Mouse (Mus musculus) adrenal gland, postnatal 36 days (tissue): ENCODE measurements around the gene Brca2. TPM values are rescaled to one million over a fixed set of nuclear protein-coding genes. Genes with fewer than 3 reads are reported as not detected.
"Not testable (repeated sequence)": the region's sequence is repeated elsewhere in the genome, so short reads cannot be mapped to it uniquely, and the experiment has no call there.

Experiments used
- DNase-seq, 2 experiments: peaks; one replicate each; pipeline ENCODE4 v3.0.0; 2021; ENCODE audit warnings: mixed read lengths in 1 of 2
- long read RNA-seq, 2 experiments: library from polyadenylated mRNA; stranded (forward); transcript quantifications; one replicate each; pipeline ENCODE4 v2.0.0; 2021; ENCODE audit warnings: borderline sequencing depth in 2 of 2
- total RNA-seq, 2 experiments: library from RNA; stranded (reverse); gene quantifications; 2 replicates each; pipeline ENCODE4 v1.2.3; 2021

Gene Brca2
- total RNA-seq, result 1 to 10 TPM; 5.4 to 6.0 TPM
- long read RNA-seq, experiment 1, result 0 reads
- long read RNA-seq, experiment 2, partial matches to known transcripts, result 1 of 1 reads
- long read RNA-seq, experiment 2, other reads (novel, unspliced or antisense), result 0 of 1 reads

DNA sequence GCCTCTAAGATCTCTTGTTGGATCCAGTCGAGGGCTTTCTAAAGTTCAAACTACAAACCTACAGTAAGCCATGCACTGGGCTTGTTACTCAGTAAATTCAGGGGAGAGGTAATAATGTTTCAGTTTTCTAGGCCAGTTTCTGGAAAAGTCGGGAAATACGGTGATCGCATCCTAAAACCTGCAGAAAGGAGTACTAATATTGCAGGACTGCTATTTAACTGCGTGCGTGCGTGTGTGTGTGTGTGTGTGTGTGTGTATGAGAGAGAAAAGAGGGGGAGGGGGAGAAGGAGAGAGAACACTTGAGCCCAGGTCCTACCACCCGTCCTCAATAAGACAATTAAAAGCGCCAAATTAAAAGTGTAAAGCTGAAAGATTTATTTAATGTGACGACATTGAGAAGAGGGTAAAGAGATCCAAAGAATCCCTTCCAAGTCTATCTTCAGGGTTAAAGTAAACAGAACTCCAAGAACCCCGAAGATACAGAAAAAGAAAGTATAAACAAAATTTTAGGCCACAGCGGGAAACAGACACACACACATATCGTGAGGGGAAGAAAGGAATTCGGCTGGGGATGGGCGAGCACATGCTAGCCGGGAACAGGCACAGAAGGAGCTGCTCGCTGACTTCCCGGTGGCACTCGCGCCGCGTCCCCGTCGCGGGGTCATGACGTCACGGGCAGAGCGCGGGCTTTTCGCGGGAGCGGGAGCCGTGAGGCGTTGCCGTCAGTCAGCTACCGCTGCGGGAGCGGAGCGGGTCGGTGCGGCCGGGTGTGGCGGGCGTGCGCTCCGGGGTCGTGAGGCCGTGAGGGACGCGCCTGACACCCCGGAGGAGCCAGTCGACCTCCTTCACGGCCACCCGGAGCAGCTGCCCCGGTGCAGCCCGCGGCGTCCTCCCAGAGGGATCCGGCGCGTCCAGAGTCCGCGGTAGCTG lies at the start of gene Brca2:
TSS of gene Brca2 (plus strand) at position 694 of the 930 bp plus-strand sequence.
- peak; percentile 94 to 96 for DNase-seq

DNA sequence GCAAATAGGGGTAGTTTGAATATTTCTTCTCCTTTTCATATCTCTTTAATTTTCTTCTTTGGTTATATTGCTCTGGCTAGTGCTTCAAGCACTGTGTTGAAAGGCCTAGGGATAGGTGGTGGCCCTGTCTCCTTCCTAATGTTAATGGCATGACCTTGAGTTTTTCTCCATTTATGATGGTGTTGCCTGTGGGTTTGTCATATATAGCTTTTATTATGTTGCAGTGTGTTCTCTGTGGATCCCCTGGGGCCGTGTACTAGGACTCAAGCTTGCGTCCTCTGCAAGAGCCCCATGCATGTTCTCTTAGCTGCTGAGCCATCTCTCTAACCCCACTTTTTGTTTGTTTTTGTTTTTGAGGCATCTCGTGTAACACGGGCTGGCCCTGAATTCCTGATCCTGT lies 45.1 kb upstream of the Brca2 start:
- DNase-seq, result no peak

GRCm38 (mm10) chr5:150478612-150479011 lies 43.8 kb upstream of the Brca2 start:
- DNase-seq, result no peak

- DNase-seq, result peak in 1 of 2 experiments; percentile 42
Measured at GRCm38 (mm10) chr5:150485198-150485597, 37.2 kb upstream of the Brca2 start.

DNA sequence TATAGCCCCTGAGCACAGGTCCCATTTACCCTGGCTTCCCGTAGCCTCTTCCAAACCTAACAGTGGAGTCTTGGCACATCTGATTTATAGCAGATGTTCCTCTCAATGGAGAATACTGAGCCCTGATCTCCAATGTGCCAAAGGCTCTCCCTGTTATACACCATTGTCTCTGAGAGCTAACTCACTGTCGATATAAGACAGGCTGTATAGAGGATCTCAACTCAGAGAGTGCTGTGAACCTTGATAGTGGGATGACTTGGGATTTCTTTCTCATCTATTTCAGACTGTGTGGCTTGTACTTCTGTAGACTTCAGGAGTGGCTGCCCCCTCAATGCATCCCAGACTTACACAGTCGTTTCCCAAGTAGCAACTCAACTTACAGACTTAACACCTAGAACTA lies 32.1 kb upstream of the Brca2 start:
- no peak for DNase-seq

DNA sequence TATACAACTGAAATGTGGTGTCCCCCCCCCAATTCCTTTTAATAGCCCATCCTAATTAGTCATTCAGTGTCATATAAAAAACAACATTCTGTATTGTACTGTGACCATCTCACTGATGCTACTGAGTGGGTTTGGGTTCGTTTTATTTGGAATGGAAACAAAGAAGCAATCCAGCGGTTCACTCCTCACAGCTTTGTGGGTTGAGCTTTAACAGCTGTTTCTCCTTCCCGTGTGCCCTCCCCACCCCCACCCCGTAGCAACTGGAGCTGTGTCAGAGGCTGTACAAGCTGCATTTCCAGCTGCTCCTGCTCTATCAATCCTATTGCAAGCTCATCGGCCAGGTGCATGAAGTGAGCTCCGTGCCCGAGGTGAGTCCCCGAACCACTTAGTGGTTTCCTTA lies 31.6 kb upstream of the Brca2 start:
- DNase-seq, result no peak

DNA sequence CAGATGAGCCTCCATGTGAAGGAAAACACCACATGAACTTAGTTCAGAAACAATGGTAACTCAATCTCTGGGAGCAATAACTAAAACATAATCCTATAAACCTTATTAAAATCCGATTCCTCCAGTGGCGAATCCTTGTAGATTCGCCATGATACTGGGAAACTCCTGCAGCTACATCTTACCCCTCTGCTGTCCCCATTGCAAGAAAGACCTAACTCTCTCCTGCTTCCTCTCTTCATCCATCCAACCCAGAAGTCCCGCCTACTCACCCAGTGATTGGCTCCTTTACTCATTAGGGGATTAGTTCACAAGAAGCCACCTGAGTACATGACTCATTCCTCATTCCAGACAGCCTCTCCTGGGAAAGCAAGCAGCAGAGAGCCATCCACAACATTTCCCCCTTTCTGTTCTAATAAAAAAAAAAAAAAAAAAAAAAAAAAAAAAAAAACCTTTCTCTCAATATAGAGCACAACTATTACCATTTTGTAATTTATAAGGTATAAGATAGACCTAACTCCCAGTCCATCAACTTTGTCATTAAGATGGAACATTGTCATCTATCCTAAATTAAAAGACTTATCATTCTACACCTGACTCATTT lies 30.8 kb upstream of the Brca2 start:
- DNase-seq, result not testable (repeated sequence)

DNA sequence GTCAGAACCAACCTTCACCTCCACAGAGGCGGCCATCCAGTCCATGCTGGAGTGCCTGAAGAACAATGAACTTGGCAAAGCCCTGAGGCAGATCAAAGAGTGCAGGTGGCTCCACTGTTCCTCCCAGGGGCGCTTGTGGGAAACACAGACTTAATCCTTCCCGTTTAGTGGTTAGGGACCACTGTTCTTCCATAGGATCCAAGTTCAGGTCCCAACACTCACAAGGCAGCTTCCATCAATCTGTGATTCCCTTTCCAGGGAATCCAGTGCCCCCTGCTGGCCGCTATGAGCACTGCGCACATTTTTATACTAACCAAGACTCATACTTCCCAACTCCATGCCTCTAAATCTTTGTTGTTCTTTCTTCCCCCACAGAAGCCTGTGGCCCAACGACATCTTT lies 26.6 kb upstream of the Brca2 start:
- peak; percentile 39 to 52 for DNase-seq

DNA sequence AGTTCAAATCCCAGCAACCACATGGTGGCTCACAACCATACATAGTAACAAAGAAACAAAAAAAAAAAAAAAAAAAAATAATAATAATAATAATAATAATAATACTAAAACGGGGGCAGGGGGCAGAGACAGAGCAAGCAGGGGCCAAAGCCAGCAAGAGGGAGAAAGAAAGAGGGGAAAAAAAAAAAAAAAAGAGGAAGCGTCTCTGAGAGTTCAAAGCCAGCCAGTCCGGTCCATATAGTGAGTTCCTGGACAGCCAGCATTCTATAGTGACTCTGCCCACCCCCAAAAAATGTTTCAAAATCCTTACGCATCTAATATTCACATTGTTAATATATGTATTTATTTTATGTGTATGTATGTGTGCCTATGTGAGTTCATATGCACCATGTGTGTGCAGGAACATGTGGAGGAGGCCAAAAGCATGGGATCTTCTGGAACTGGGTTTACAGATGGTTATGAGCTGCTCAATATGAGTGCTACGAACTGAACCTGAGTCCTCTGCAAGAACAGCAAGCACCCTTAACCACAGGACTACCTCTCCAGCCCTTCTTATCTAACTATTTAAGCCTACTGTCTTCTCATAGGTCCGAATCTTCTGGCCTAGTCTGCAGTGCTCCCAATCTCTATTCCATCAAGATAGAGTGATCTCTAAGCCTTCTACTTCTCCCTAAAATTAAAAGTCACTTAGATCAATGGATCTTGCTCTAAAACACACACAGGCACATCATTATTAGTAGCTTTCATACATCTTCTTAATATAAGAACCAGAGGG lies 11.8 kb upstream of the Brca2 start:
- DNase-seq, result no peak

- no peak for DNase-seq
Measured at GRCm38 (mm10) chr5:150513264-150513663, 9.2 kb upstream of the Brca2 start.

- DNase-seq, result no peak
Measured at GRCm38 (mm10) chr5:150514027-150514426, 8.4 kb upstream of the Brca2 start.

- no peak for DNase-seq
Measured at GRCm38 (mm10) chr5:150518064-150518463, 4.4 kb upstream of the Brca2 start, which contains the start of gene Zar1l. Zar1l (minus strand) TSS chr5:150518164.

DNA sequence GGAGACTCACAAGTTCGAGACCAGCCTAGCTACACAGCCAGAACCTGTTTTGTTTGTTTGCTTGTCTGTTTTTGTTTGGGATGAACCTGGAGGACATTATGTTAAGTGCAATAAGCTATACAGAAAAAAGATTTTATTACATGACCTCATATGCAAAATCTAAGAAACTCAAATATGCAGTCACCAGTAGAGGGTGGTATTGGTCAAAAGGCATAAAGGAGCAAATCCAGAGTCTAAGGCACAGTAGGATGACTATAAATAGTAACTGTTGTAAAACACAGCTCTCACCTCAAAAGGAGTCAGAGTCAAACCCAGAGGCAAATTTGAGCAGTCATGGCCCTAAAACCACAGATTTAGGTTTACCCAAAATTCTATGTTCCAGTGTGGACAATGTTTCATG lies 2.9 kb upstream of the Brca2 start:
- DNase-seq, result peak in 1 of 2 experiments; percentile 5

DNA sequence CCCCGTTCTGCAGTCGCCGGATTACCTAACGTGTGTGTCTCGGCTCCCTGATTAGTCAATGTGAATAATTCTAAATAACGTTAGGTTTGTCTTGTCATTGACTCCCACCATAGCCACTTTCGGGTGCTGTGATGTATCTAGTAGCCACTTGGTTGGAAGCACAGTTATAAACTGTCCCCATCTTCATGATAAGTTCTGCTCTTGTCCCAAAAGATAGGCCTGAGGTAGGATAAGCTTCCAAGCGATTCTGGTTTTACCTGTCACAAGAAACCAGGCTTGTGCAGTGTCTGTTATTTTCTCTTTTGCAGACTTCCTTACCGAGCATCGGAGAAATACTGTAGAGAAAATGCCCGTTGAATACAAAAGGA lies 421 bp downstream of the Brca2 start:
- DNase-seq, result no peak

- no peak for DNase-seq
Measured at GRCm38 (mm10) chr5:150525239-150525638, 2.8 kb downstream of the Brca2 start.

GRCm38 (mm10) chr5:150541302-150541701 lies 18.9 kb downstream of the Brca2 start:
- no peak for DNase-seq

DNA sequence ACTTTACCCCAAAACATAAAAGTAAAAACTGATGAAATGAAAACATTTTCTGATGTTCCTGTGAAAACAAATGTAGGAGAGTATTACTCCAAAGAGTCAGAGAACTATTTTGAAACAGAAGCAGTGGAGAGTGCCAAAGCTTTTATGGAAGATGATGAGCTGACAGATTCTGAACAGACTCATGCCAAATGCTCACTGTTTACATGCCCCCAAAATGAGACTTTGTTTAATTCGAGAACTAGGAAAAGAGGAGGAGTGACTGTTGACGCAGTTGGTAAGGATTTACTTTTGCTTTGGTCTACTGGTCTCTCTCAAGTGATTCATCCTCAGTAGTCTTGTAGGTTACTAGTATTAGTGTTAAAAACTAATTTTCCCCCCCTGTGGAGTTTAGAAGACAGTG lies 20.8 kb downstream of the Brca2 start:
- no peak for DNase-seq

DNA sequence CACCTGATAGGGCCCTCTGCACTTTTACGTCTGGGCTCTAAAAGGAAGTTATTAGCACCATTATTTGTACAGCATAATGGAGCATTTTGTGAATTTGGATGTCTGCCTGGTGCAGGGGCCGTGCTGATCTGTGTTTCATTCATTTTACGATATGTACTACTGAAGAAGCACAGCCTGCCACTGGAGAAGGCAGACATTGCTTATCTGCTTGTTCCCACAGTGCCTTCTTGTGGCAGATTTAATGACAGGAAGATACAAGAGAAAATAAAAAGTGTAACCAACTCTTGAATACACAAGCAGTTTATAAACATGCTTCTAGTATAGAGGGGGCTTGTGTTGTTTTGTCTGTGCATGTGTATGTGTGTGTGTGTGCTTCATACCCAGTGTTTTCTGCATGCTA lies 29.2 kb downstream of the Brca2 start:
- DNase-seq, result no peak

- no peak for DNase-seq
Measured at GRCm38 (mm10) chr5:150559519-150560103, 37.2 kb downstream of the Brca2 start.

GRCm38 (mm10) chr5:150560851-150561250 lies 38.4 kb downstream of the Brca2 start:
- no peak for DNase-seq

DNA sequence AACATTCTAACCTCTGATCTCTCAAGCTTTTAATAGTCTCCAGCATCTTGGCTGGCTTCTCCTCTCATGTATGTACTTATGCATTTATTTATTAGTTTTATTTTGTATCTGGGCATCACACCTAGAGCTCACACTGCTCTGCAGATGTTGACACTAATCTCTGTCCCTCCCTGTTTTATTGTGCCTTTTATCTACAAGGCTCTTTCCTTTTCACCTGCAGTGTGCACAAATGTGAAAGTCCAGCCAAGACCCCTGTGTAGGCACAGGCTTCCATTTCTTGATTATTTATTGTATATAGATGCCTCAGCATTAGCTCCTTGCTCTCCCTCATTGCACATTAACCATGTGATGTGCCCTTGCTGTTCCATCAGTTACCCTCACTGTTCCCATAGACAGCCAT lies 38.9 kb downstream of the Brca2 start:
- DNase-seq, result no peak

GRCm38 (mm10) chr5:150561783-150562182 lies 39.4 kb downstream of the Brca2 start:
- DNase-seq, result no peak
